Mouse (Mus musculus) testis, adult 2 months (tissue): ENCODE results near the gene Pbx2. TPM values are rescaled to one million over a fixed set of nuclear protein-coding genes. Genes with fewer than 3 reads are reported as not detected.

Experiments used
- H3K27ac ChIP-seq: fragments of 200-500 bp; 2 replicates; pipeline ENCODE4 v1.5.1; 2012; ENCODE audit warnings: low read depth, low read length; ENCODE audit not compliant: control insufficient read depth, insufficient read depth
- H3K27me3 ChIP-seq: fragments of 200-500 bp; 2 replicates; pipeline ENCODE4 v1.6.1; 2012; ENCODE audit warnings: mild to moderate bottlenecking, low read length, moderate library complexity; ENCODE audit not compliant: control insufficient read depth, insufficient read depth
- H3K36me3 ChIP-seq: fragments of 200-500 bp; 2 replicates; pipeline ENCODE4 v1.6.1; 2012; ENCODE audit warnings: mild to moderate bottlenecking, low read length; ENCODE audit not compliant: control insufficient read depth, insufficient read depth
- H3K4me1 ChIP-seq: fragments of 200-500 bp; 2 replicates; pipeline ENCODE4 v1.6.1; 2012; ENCODE audit warnings: low read length; ENCODE audit not compliant: control insufficient read depth, insufficient read depth
- H3K4me3 ChIP-seq: fragments of 200-500 bp; 2 replicates; pipeline ENCODE4 v1.5.1; 2012; ENCODE audit warnings: low read depth, mild to moderate bottlenecking, low read length, moderate library complexity, mixed read lengths; ENCODE audit not compliant: control insufficient read depth
- CTCF ChIP-seq: fragments of 200-500 bp; IDR thresholded peaks from 2 replicates; pipeline ENCODE4 v1.5.1; 2012; ENCODE audit warnings: low read depth, mild to moderate bottlenecking, inconsistent platforms, low read length, moderate library complexity; ENCODE audit not compliant: control insufficient read depth, insufficient read depth, insufficient replicate concordance
- POLR2A ChIP-seq: fragments of 200-500 bp; IDR thresholded peaks from 2 replicates; pipeline ENCODE4 v1.6.1; 2012; ENCODE audit warnings: low read depth, mild to moderate bottlenecking, inconsistent platforms, low read length, moderate library complexity; ENCODE audit not compliant: control insufficient read depth
- polyA plus RNA-seq: library from polyadenylated mRNA; depleted of rRNA; stranded (reverse); fragments of >200 nt; gene quantifications from 2 replicates; pipeline ENCODE4 v1.2.3, GENCODE M21; 2012

Gene Pbx2
- polyA plus RNA-seq, 1 experiment, result 9.6 TPM

DNA sequence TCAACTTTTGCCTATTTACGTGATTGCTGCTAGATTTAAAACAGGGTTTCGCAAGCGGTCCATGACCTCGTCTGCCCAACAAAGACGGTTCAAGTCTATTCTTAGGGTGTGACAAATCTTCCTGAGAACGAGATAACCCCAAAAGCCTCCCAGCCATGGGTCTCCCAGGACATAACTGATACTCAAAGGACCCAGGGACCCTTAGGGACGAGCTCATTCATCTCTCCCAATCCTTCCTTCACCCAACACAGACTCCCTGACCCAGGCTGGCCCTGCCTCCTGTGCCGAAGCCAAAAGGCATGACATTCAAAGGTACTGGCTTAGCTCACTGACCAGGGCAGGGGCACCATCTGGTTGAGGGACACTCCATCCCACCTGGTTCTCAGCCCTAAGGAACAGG is 34.7 kb upstream of the Pbx2 start:
- TF ChIP-seq POLR2A, result no peak
- TF ChIP-seq CTCF, result no peak
- H3K4me3 ChIP-seq, result no peak overlapping the region
- H3K27ac ChIP-seq, result no peak overlapping the region
- no peaks in the 10 kb centered on the region for H3K36me3 ChIP-seq
- no peaks in the 10 kb centered on the region for H3K27me3 ChIP-seq
- H3K4me1 ChIP-seq, result peaks cover 3% of the 10 kb centered on the region

DNA sequence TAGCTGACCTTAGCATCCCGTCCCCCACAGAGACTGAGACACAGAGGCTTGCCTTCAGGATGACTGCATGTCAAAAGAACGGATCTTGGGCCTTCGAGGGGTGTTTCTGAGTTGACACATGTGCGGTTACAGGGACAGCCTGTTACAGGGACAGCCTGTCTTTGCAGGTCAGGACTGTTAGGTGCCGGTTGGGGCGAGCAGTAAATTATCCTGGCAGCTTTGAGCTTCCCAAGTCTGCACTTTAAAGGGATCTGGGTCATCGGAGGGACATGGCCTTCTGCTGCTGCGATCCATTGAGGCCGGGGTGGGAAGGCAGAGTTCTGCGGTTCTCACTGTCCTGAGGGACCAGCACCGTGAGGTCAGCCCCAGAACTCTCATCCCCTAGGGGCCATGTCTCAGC is 33.7 kb upstream of the Pbx2 start:
- no peaks in the 10 kb centered on the region for H3K27me3 ChIP-seq
- TF ChIP-seq CTCF, result no peak
- TF ChIP-seq POLR2A, result no peak

DNA sequence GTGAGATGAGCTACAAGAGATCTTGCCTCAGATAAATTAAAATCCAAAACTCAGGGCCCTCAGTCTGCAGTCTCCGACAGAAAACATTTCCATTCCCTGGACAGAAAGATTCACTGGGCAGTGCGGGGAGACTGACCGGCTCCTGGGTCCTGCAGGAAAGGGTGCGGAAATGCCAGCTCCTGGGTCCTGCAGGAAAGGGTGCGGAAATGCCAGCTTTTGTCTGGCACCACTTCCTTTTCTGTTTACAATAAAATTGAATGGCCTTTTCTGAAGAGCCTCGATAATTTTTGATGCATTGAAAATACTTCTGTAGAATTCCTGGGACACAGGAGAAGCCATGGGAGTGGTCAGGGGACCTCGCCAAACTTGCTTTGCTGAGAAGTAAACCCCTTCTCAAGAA is 31.9 kb upstream of the Pbx2 start:
- TF ChIP-seq CTCF, result no peak
- TF ChIP-seq POLR2A, result no peak
- H3K4me3 ChIP-seq, result no peak overlapping the region
- no peaks in the 10 kb centered on the region for H3K36me3 ChIP-seq
- no peaks in the 10 kb centered on the region for H3K27me3 ChIP-seq
- H3K4me1 ChIP-seq, result peaks cover 7% of the 10 kb centered on the region
- H3K27ac ChIP-seq, result no peak overlapping the region

More for the DNA sequence above, 33.7 kb upstream of the Pbx2 start:
- H3K36me3 ChIP-seq, result no peaks in the 10 kb centered on the region
- H3K4me1 ChIP-seq, result peaks cover 4% of the 10 kb centered on the region
- no peak overlapping the region for H3K4me3 ChIP-seq
- no peak overlapping the region for H3K27ac ChIP-seq

- peaks cover 7% of the 10 kb centered on the region for H3K4me1 ChIP-seq
- H3K4me3 ChIP-seq, result no peak overlapping the region
- no peak overlapping the region for H3K27ac ChIP-seq
- H3K27me3 ChIP-seq, result no peaks in the 10 kb centered on the region
- H3K36me3 ChIP-seq, result no peaks in the 10 kb centered on the region
- TF ChIP-seq POLR2A (no peak), CTCF (no peak)
Measured at GRCm38 (mm10) chr17:34559895-34560294, 31.2 kb upstream of the Pbx2 start.

DNA sequence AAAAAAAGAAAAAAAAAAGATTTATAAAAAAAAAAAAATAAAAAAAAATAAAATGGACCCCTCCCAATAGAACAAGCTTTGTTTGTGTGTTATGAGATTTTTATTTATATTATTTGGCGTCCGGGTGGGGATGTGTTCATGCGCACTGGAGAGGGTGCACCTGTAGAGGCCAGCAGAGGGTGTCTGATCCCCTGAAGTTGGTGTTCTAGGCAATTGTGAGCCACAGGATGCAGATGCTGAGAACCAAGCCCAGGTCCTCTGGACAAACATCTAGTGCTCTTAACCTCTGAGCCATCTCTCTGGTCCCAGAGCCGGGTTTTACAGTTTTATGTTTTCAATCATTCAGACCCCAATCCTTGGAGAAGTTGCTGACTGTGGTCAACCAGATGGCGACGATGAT is 30.6 kb upstream of the Pbx2 start:
- no peak for TF ChIP-seq POLR2A
- no peak for TF ChIP-seq CTCF
- Histone ChIP-seq H3K36me3 (no peaks in the 10 kb centered on the region), H3K4me3 (no peak overlapping the region), H3K27me3 (no peaks in the 10 kb centered on the region), H3K27ac (no peak overlapping the region), H3K4me1 (peaks cover 7% of the 10 kb centered on the region)

DNA sequence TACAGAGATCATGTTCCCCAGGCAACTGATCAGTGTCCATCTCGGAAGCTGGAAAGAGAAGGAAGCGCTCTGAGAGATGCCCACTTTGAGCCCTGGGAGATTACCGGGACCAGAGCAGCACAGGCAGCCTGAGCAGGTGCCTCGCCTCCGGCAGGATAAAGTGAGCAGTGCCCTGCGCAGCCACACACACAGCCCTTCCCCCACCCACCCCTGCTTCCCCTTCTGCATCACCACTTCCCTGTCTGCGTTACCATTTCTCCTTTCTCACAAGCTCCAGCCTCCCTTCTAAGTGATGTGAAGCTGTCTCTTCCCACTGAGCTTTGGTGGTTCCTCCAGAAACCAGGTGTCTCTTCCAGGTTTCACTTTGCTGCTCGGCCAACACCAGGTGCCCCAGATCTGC is 29.9 kb upstream of the Pbx2 start:
- H3K27ac ChIP-seq, result no peak overlapping the region
- TF ChIP-seq CTCF, result no peak
- no peak for TF ChIP-seq POLR2A
- H3K36me3 ChIP-seq, result no peaks in the 10 kb centered on the region
- H3K27me3 ChIP-seq, result no peaks in the 10 kb centered on the region
- no peak overlapping the region for H3K4me3 ChIP-seq
- peaks cover 7% of the 10 kb centered on the region for H3K4me1 ChIP-seq

- Histone ChIP-seq H3K27ac (no peak overlapping the region), H3K4me3 (no peak overlapping the region), H3K4me1 (peaks cover 7% of the 10 kb centered on the region), H3K27me3 (no peaks in the 10 kb centered on the region), H3K36me3 (no peaks in the 10 kb centered on the region)
- TF ChIP-seq CTCF (no peak), POLR2A (no peak)
Measured at GRCm38 (mm10) chr17:34562595-34562994, 28.5 kb upstream of the Pbx2 start.

GRCm38 (mm10) chr17:34563354-34563753 is 27.7 kb upstream of the Pbx2 start:
- H3K4me3 ChIP-seq, result no peak overlapping the region
- H3K36me3 ChIP-seq, result no peaks in the 10 kb centered on the region

More at GRCm38 (mm10) chr17:34563354-34563753, 27.7 kb upstream of the Pbx2 start:
- Histone ChIP-seq H3K27me3 (no peaks in the 10 kb centered on the region), H3K4me1 (peaks cover 7% of the 10 kb centered on the region), H3K27ac (no peak overlapping the region)
- no peak for TF ChIP-seq POLR2A
- no peak for TF ChIP-seq CTCF
